Mouse (Mus musculus) T-cell, adult 2 months (primary cell): Measurements from ENCODE around the gene Ap3d1.
A peak's percentile ranks its signal among the peaks of the same experiment; 100 is the strongest.

Source experiments
- DNase-seq: peaks from one replicate; pipeline ENCODE4 v3.0.0; 2022; ENCODE audit warnings: low spot score

The Ap3d1 gene

GRCm38 (mm10) chr10:80703643-80704042 is 38.4 kb downstream of the Ap3d1 start:
- no peak for DNase-seq

GRCm38 (mm10) chr10:80702536-80703390 is 39.3 kb downstream of the Ap3d1 start:
- peak; percentile 90 for DNase-seq

GRCm38 (mm10) chr10:80701721-80702535 is 40.1 kb downstream of the Ap3d1 start, which contains the start of the genes Mob3a and Izumo4:
TSS of gene Mob3a (minus strand) at chr10:80701977.
TSS of gene Izumo4 (plus strand) at chr10:80702184.
- DNase-seq, result peak; percentile 100

GRCm38 (mm10) chr10:80700732-80701131 is 41.3 kb downstream of the Ap3d1 start:
- DNase-seq, result peak; percentile 83

- DNase-seq, result no peak
Measured at GRCm38 (mm10) chr10:80700038-80700504, 42.0 kb downstream of the Ap3d1 start.

- no peak for DNase-seq
Measured at GRCm38 (mm10) chr10:80698605-80699004, 43.5 kb downstream of the Ap3d1 start.

- DNase-seq, result no peak
Measured at GRCm38 (mm10) chr10:80697812-80698211, 44.3 kb downstream of the Ap3d1 start.

- no peak for DNase-seq
Measured at GRCm38 (mm10) chr10:80697393-80697787, 44.7 kb downstream of the Ap3d1 start.

GRCm38 (mm10) chr10:80696502-80697392 is 45.3 kb downstream of the Ap3d1 start:
- no peak for DNase-seq

GRCm38 (mm10) chr10:80695801-80696501 is 46.1 kb downstream of the Ap3d1 start:
- DNase-seq, result peak; percentile 62

GRCm38 (mm10) chr10:80695186-80695585 is 46.9 kb downstream of the Ap3d1 start:
- DNase-seq, result peak; percentile 93

GRCm38 (mm10) chr10:80694159-80694938 is 47.7 kb downstream of the Ap3d1 start:
- no peak for DNase-seq

GRCm38 (mm10) chr10:80693401-80694045 is 48.5 kb downstream of the Ap3d1 start:
- DNase-seq, result no peak

- DNase-seq, result no peak
Measured at GRCm38 (mm10) chr10:80692249-80693165, 49.6 kb downstream of the Ap3d1 start.

- peak; percentile 75 for DNase-seq
Measured at GRCm38 (mm10) chr10:80687850-80688249, 54.2 kb downstream of the Ap3d1 start.

- DNase-seq, result no peak
Measured at GRCm38 (mm10) chr10:80686617-80687016, 55.4 kb downstream of the Ap3d1 start.

- no peak for DNase-seq
Measured at GRCm38 (mm10) chr10:80684984-80685383, 57.1 kb downstream of the Ap3d1 start.

GRCm38 (mm10) chr10:80684214-80684613 is 57.9 kb downstream of the Ap3d1 start:
- DNase-seq, result peak; percentile 83

- no peak for DNase-seq
Measured at GRCm38 (mm10) chr10:80683647-80684046, 58.4 kb downstream of the Ap3d1 start.
